Mouse (Mus musculus) liver, embryonic 13.5 days (tissue): ENCODE data around the gene Eif2ak4. TPM values are rescaled to one million over a fixed set of nuclear protein-coding genes. Genes with fewer than 3 reads are reported as not detected.
A peak's percentile ranks its signal among the peaks of the same experiment; 100 is the strongest.

Source experiments
- ATAC-seq: fragments of 200-750 bp; cut with Nextera tagmentation; 2 replicates; pipeline ENCODE4 v1.8.0; 2017; ENCODE audit warnings: low read depth, mild to moderate bottlenecking, moderate number of reproducible peaks, moderate library complexity
- DNase-seq: peaks from one replicate; pipeline ENCODE4 v3.0.0; 2022
- H3K27ac ChIP-seq: fragments of 300-500 bp; sonication (generic); 2 replicates; pipeline ENCODE4 v1.5.1; 2015; ENCODE audit warnings: moderate library complexity, mild to moderate bottlenecking, inconsistent platforms
- H3K27me3 ChIP-seq: fragments of 300-500 bp; sonication (generic); 2 replicates; pipeline ENCODE4 v1.6.1; 2015; ENCODE audit warnings: mild to moderate bottlenecking, inconsistent platforms
- H3K36me3 ChIP-seq: fragments of 300-500 bp; sonication (generic); 2 replicates; pipeline ENCODE4 v1.6.1; 2015; ENCODE audit warnings: mild to moderate bottlenecking, inconsistent platforms
- H3K4me1 ChIP-seq: fragments of 300-500 bp; sonication (generic); replicated peaks from 2 replicates; pipeline ENCODE4 v1.6.1; 2015; ENCODE audit warnings: inconsistent platforms
- H3K4me2 ChIP-seq: fragments of 300-500 bp; sonication (generic); 2 replicates; pipeline ENCODE4 v1.6.1; 2015; ENCODE audit warnings: inconsistent platforms, mild to moderate bottlenecking, moderate library complexity
- H3K4me3 ChIP-seq: fragments of 300-500 bp; sonication (generic); replicated peaks from 2 replicates; pipeline ENCODE4 v1.5.1; 2015; ENCODE audit warnings: mild to moderate bottlenecking, inconsistent platforms
- H3K9ac ChIP-seq: fragments of 300-500 bp; sonication (generic); 2 replicates; pipeline ENCODE4 v1.6.1; 2015; ENCODE audit warnings: mild to moderate bottlenecking, inconsistent platforms
- H3K9me3 ChIP-seq: fragments of 300-500 bp; sonication (generic); replicated peaks from 2 replicates; pipeline ENCODE4 v1.6.1; 2016; ENCODE audit warnings: inconsistent platforms
- WGBS: fragments of 180-500 bp; shearing (Covaris S2); methylation state at CpG from one replicate; pipeline ENCODE4 v1.1.7; 2015; ENCODE audit not compliant: insufficient replicate concordance; 5-methylcytosine and 5-hydroxymethylcytosine counted together
- polyA plus RNA-seq: library from polyadenylated mRNA; unstranded; fragments of >200 nt; fragmentation: Nextera tagmentation; extraction: Ambion mirVana; gene quantifications from 2 replicates; pipeline ENCODE4 v1.2.1, GENCODE M21; 2015

Eif2ak4 gene
- polyA plus RNA-seq, 1 experiment from 2014 or later, result 4.6 TPM

DNA sequence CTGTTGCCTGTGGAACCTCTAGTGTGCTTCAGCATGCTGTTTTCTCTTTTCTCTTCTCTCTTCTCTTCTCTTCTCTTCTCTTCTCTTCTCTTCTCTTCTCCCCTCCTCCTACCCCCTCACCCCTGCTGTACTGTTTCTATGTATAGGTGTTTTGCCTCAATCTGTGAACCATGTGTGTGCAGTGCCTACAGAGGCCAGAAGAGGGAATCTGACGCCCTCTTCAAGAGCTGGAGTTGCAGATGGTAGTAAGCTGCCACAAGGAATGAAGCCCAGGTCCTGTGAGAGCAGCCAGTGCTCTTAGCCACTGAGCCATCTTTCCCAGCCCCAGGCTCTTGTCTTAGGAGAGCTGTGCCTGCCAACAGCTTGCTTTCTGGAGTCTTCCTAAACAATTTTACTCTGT lies 78.2 kb downstream of the Eif2ak4 start:
- no peaks in the 10 kb centered on the region for H3K9me3 ChIP-seq
- DNase-seq, result no peak
- H3K4me2 ChIP-seq, result no peak overlapping the region
- H3K9ac ChIP-seq, result no peak overlapping the region
- H3K36me3 ChIP-seq, result peaks cover 83% of the 10 kb centered on the region
- no peaks in the 10 kb centered on the region for H3K4me1 ChIP-seq
- no peak for ATAC-seq
- no peaks in the 10 kb centered on the region for H3K27me3 ChIP-seq
- WGBS, result 45% methylated on average over 1 of the region's 1 CpGs
- no peak overlapping the region for H3K27ac ChIP-seq
- H3K4me3 ChIP-seq, result no peak overlapping the region

DNA sequence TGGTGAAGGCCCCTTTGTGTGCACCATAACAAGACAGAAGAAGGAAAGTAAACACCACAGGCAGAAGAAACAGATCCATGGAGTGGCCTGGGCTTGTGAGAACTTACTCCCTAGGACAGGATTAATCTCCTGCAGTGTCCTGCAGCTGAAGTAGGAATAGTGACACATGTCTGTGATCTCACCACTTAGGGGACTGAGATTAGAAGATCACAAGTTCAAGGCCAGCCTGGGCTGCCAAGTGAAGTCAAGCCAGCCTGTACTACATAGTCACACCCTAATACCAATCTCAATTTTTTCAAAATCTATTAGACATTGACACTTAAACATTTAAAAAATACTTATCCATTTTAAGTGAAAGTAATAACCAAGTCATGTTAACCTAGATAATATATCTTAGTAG lies 79.9 kb downstream of the Eif2ak4 start:
- H3K9ac ChIP-seq, result no peak overlapping the region
- H3K4me3 ChIP-seq, result no peak overlapping the region
- ATAC-seq, result no peak
- no peaks in the 10 kb centered on the region for H3K4me1 ChIP-seq
- H3K27me3 ChIP-seq, result no peaks in the 10 kb centered on the region
- H3K4me2 ChIP-seq, result no peak overlapping the region
- peaks cover 81% of the 10 kb centered on the region for H3K36me3 ChIP-seq
- DNase-seq, result no peak
- no peaks in the 10 kb centered on the region for H3K9me3 ChIP-seq
- H3K27ac ChIP-seq, result no peak overlapping the region

DNA sequence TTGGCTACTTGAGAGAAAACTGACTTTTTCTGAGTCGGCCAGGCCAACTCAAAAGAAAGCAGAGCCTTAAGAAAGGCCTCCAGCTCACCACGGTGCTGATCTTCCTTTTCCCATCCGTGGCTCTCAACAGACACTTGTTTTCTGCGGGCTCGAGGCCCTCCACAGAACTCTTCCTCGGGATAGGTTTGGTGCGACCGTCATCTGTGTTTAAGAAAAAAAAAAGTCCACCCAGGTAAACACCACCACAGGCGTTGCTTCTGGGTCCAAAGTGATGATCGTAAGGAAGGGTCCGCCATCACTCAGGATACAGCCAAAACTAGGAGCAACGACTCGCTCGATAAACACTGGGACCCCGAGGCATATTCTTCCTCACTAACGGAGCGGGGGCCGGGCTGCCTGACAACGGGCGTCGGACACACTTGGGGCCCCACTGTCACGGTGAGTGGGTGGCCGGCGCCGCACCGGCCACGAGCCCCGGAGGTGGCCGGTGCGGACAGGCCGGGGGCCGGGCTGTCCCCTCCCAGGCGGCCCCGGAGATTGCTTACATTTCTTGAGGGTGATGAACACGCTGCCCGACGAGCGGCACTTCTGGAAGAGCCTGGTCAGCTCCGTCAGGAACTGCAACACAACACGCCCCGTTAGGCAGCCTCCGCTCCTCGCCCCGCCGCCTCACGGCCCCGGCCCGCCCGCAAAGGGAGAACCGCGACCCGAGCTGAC lies 90.6 kb downstream of the Eif2ak4 start:
- DNase-seq, result no peak
- Histone ChIP-seq H3K4me1 (peaks cover 38% of the 10 kb centered on the region), H3K27me3 (no peaks in the 10 kb centered on the region), H3K36me3 (peaks cover 39% of the 10 kb centered on the region), H3K4me2 (peak overlapping the region; percentile 88), H3K9me3 (no peaks in the 10 kb centered on the region), H3K9ac (peak overlapping the region; percentile 96), H3K4me3 (peak overlapping the region; percentile 96), H3K27ac (peak overlapping the region; percentile 86)
- peak; percentile 71; the same call in 1 of the 2 replicates for ATAC-seq
- WGBS, result 2% methylated on average over 52 of the region's 52 CpGs

DNA sequence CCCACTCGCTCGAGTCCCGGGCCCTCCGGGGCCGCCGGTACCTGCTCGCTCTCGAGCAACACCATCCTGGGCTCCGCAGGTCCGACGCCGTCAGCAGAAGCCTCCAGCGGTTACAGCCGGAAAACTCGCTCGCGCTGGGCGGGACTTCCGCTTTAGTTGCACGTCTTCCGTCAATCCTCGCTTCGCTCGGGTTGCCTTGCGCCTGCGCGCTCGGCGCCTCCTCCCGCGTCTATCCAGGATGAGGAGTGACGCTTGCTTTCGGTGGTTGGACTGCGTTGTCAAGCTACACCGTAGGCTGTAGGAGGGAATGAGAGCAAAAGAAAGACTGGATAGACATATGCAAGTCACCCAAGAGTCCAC lies 91.1 kb downstream of the Eif2ak4 start, which contains the start of gene Srp14:
Srp14 (minus strand) TSS at position 162 of the 360 bp plus-strand sequence.
- Histone ChIP-seq H3K9ac (peak within 1 kb of the TSS; percentile 96), H3K4me2 (peak within 1 kb of the TSS; percentile 88), H3K4me3 (peak within 1 kb of the TSS; percentile 96), H3K9me3 (no peaks in the 10 kb centered on the region), H3K27me3 (no peaks in the 10 kb centered on the region), H3K4me1 (peaks cover 38% of the 10 kb centered on the region), H3K27ac (peak within 1 kb of the TSS; percentile 86), H3K36me3 (peaks cover 34% of the 10 kb centered on the region)
- DNase-seq (peak; percentile 87), ATAC-seq (peak; percentile 94)
- under 1% methylated on average over 35 of the region's 35 CpGs for WGBS

DNA sequence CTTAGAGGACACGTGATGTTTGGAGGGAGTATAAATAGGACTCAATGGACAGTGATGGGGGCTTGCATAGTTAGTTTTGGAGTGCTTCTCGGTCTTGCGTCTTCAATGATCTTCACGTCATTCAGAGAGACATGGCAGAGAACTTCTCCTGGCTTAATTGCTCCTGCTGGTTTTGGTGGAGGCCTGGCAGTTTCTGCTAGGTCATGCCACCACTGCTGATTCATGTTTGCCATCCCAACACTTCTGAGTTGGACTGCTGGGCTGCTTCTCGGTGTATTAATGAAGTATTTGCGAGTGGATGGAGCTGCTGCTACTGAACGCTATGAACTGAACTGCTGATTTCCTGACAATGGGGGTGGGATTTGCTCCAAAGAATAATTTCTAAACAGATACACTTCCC lies 92.5 kb downstream of the Eif2ak4 start:
- Histone ChIP-seq H3K4me2 (no peak overlapping the region), H3K36me3 (peaks cover 20% of the 10 kb centered on the region), H3K9ac (no peak overlapping the region), H3K27ac (peak overlapping the region; percentile 86), H3K4me1 (peaks cover 38% of the 10 kb centered on the region), H3K9me3 (no peaks in the 10 kb centered on the region), H3K27me3 (no peaks in the 10 kb centered on the region), H3K4me3 (no peak overlapping the region)
- WGBS, result 82% methylated on average over 7 of the region's 7 CpGs
- ATAC-seq (no peak), DNase-seq (peak; percentile 26)

DNA sequence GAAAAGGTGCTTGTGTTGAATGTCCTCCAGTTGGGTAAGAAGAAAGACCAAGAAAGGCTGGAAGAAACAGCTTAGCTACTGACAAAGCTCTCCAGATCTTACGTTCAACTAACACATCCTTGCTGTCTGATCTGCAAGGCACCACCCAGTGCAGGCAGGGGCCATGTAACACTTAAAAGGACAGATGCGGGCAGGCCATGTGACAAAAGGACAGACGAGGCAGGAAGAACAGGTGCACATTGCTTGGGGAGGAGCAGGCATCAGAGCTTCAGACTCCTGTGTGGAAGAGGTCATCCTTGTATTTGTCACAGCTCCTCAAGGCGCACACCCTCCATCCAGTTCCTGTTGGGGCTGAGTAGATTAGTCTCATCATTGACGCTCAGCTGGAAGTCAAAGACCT lies 94.6 kb downstream of the Eif2ak4 start:
- Histone ChIP-seq H3K27me3 (no peaks in the 10 kb centered on the region), H3K27ac (no peak overlapping the region), H3K36me3 (0 out of 2 replicates have a peak, but pooled peaks cover under 1% of the 10 kb centered on the region), H3K4me3 (no peak overlapping the region), H3K9me3 (no peaks in the 10 kb centered on the region), H3K4me2 (no peak overlapping the region), H3K4me1 (peaks cover 31% of the 10 kb centered on the region), H3K9ac (no peak overlapping the region)
- ATAC-seq, result no peak
- no peak for DNase-seq
- WGBS, result 64% methylated on average over 5 of the region's 5 CpGs

DNA sequence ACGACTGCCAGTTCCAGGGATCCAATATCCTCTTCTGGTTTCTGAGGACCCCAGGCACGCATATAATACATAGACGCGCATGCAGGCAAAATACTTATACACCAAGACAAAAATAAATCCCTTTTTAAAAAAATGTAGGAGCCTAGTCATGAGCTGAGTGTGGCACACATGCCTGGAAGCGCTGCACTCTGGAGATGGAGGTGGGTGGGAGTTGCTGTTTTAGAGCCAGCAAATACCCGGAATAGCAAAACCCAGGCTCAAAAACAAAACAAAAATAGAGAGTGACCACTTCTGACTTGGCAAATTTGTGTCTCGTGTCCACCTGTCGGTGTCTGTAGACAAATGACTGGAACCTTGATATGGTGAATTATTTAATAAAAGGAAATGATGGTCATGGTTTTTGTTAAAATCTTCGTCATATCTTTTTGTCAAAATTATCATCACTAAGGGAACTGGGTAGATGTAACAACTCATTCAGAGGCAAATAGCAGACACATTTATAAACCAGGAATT lies 96.0 kb downstream of the Eif2ak4 start:
- Histone ChIP-seq H3K4me3 (no peak overlapping the region), H3K4me1 (peaks cover 27% of the 10 kb centered on the region), H3K27ac (no peak overlapping the region), H3K4me2 (no peak overlapping the region), H3K9ac (no peak overlapping the region), H3K27me3 (no peaks in the 10 kb centered on the region), H3K36me3 (no peaks in the 10 kb centered on the region), H3K9me3 (no peaks in the 10 kb centered on the region)
- DNase-seq (no peak), ATAC-seq (no peak)
- WGBS, result 71% methylated on average over 9 of the region's 9 CpGs

DNA sequence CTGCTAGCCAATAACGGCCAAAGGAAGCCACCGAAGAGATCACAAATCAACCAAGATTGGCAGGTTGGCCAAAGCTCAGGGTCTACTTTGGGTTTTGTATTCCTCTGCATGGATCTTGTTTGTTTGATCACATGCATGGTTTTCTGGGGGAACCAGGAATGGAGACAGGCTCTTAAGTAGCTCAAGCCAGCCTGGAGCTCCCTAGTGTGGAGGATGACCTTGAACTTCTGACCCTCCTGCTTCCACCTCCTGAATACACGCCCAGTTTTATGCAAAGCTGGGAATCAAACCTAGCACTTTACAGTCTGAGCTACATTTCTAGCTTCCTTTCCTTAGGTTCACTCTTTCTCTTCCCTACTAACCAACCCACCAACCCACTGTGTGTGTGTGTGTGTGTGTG lies 97.0 kb downstream of the Eif2ak4 start:
- no peaks in the 10 kb centered on the region for H3K36me3 ChIP-seq
- H3K4me3 ChIP-seq, result no peak overlapping the region
- no peak for DNase-seq
- no peaks in the 10 kb centered on the region for H3K27me3 ChIP-seq
- H3K4me1 ChIP-seq, result peaks cover 27% of the 10 kb centered on the region
- no peak for ATAC-seq
- H3K27ac ChIP-seq, result no peak overlapping the region
- WGBS, result 66% methylated on average over 3 of the region's 3 CpGs
- H3K4me2 ChIP-seq, result no peak overlapping the region
- H3K9me3 ChIP-seq, result no peaks in the 10 kb centered on the region
- H3K9ac ChIP-seq, result no peak overlapping the region

DNA sequence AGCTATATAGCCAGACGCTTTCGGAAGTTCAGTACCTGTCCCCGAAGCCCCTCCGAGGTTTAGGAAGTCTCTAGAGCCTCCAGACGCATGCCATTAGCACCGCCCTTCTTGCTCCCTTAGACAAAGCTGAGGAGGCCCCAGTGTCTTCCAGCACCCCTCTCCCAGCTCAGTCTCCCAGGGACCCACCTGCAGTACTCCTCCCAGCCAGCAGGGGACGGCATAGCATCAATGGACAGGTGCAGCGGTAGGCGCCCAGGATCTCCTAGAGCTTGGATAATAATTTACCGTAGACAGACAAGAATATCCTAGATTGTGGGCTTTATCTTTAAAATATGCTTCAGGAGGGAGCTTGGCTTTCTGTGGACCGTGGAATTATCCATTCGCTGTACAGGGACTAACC lies 98.5 kb downstream of the Eif2ak4 start:
- Histone ChIP-seq H3K4me2 (peak overlapping the region; percentile 17; the same call in 1 of the 2 replicates), H3K4me3 (no peak overlapping the region), H3K9ac (no peak overlapping the region), H3K4me1 (peaks cover 26% of the 10 kb centered on the region), H3K27me3 (no peaks in the 10 kb centered on the region), H3K27ac (no peak overlapping the region), H3K36me3 (no peaks in the 10 kb centered on the region), H3K9me3 (no peaks in the 10 kb centered on the region)
- DNase-seq, result peak; percentile 67
- ATAC-seq, result no peak
- 13% methylated on average over 12 of the region's 12 CpGs for WGBS

DNA sequence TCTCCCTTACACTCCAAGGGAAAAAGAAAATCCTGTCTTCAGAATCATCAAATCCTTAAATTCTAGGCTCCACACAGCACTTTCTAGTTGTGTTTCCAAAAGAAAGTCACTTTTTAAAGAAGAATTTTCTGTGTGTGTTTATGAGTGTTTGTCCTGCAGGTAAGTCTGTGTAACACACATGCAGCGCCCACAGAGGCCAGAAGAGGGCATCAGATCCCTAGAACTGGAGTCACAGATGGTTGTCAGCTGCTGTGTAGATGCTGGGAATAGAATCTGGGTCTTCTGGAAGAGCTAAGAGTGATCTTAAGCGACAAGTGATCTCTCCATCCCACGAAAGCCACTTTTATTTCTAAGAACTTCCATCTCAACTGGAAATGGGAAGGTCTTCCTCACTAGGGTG lies 99.4 kb downstream of the Eif2ak4 start:
- Histone ChIP-seq H3K27ac (no peak overlapping the region), H3K4me2 (no peak overlapping the region), H3K9ac (no peak overlapping the region), H3K4me3 (no peak overlapping the region), H3K36me3 (no peaks in the 10 kb centered on the region), H3K27me3 (no peaks in the 10 kb centered on the region), H3K9me3 (no peaks in the 10 kb centered on the region), H3K4me1 (peaks cover 25% of the 10 kb centered on the region)
- 57% methylated on average over 3 of the region's 3 CpGs for WGBS
- no peak for DNase-seq
- ATAC-seq, result no peak

DNA sequence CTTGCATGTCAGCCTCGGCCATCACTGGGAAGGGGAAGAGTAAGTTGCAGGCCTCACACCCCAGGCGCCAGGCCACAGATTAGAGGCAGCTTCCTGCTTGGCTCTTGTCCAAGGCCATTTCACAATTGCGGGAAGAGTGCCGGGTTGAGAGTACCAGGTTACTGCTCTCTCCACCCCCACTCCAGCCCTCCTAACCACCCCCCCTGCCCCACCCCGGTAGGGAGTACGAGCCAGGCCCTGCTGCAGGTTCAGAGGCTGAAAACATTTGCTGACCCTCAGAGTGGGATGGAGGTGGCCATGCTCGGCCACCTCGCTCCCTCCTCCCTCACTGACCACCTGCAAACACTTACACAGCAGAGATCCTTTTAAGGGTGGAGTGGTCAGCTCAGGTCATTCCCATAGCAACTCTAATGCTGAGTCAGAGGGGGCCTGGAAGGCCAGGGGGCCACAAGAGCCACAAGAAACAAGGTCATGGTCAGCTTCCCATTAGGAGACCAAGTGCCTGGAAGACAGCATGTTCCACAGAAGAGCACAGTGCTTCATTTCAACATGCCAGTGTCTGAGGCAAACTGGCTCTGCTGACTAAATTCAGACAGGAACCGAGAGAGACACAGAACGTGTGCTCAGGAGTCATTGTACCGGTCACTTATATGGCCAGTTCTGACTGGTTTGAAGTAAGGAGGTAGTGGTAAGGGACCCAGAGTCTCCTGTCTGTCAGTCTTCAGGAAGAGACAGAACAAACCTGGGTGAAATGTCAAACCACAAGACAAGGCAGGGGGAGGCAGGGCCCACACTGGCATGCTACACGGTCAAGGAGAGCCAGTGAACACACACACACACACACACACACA lies 102.0 kb downstream of the Eif2ak4 start:
- DNase-seq (no peak), ATAC-seq (peak; percentile 59)
- no peaks in the 10 kb centered on the region for H3K27me3 ChIP-seq
- no peaks in the 10 kb centered on the region for H3K9me3 ChIP-seq
- H3K9ac ChIP-seq, result no peak overlapping the region
- no peak overlapping the region for H3K4me2 ChIP-seq
- WGBS, result 18% methylated on average over 12 of the region's 12 CpGs
- H3K36me3 ChIP-seq, result no peaks in the 10 kb centered on the region
- H3K4me3 ChIP-seq, result no peak overlapping the region
- 0 out of 2 replicates have a peak overlapping the region, but pooled peaks have one; percentile 36 for H3K27ac ChIP-seq
- peaks cover 25% of the 10 kb centered on the region for H3K4me1 ChIP-seq
